ENCODE assay signal across 26 mouse cellular contexts in genomic region chr1:34216456-34216855, GRCm38 (mm10).
A peak's percentile ranks its signal among the peaks of the same experiment; 100 is the strongest.
DNase-seq lines count a peak whose midpoint lies in the region; ATAC-seq lines count a peak whose summit lies in the region.
"Had no signal": no experiment of that assay in that cellular context is flagged by ENCODE, and none has a peak within 500 bp of the region (broad histone marks: within the 10 kb centered on the region; RNA-seq: fewer than 3 reads in every experiment).

No protein-coding gene starts in this region.

- no peak overlapping the region for H3K4me3 ChIP-seq in midbrain, embryonic 11.5 days (ENCODE audit: low read depth, low read length)
- no peak overlapping the region for H3K4me3 ChIP-seq in midbrain, embryonic 15.5 days
- H3K4me3 ChIP-seq: forebrain, embryonic 10.5 days; forebrain, embryonic 13.5 days; heart, embryonic 12.5 days; heart, embryonic 15.5 days; hindbrain, embryonic 12.5 days had no signal

- 29% methylated on average over 2 of the region's 2 CpGs for WGBS in midbrain, embryonic 11.5 days
- 24% methylated on average over 2 of the region's 2 CpGs for WGBS in midbrain, embryonic 15.5 days

- H3K27ac ChIP-seq in midbrain, embryonic 11.5 days (ENCODE audit: low read depth, low read length), result no peak overlapping the region
- H3K27ac ChIP-seq in midbrain, embryonic 15.5 days, result no peak overlapping the region
- H3K27ac ChIP-seq: forebrain, embryonic 10.5 days; forebrain, embryonic 13.5 days; heart, embryonic 15.5 days; hindbrain, embryonic 12.5 days had no signal

- peak; percentile 47; the same call in 1 of the 2 replicates for ATAC-seq in midbrain, embryonic 11.5 days (ENCODE audit: low FRiP score)
- ATAC-seq in midbrain, embryonic 15.5 days (replicated peaks), result no peak
- ATAC-seq: CD4-positive, CD25-positive, alpha-beta regulatory T cell, adult 4 months; forebrain, embryonic 13.5 days; forebrain, embryonic 16.5 days; hindbrain, embryonic 16.5 days; inflammation-experienced regulatory T-cells, adult 6 months; intestine, embryonic 16.5 days had no signal

- DNase-seq in heart, adult 11 months, result peak; percentile 61
- no peak for DNase-seq in heart, adult 9 months (ENCODE audit: low spot score in 2 of 2)
- DNase-seq in midbrain, embryonic 11.5 days (ENCODE audit: low spot score, missing footprints), result no peak
- DNase-seq in retina, embryonic 14.5 days (ENCODE audit: low spot score), result peak; percentile 75
- peak; percentile 80 for DNase-seq in retina, postnatal 1 day
- DNase-seq: adrenal gland, adult 8-10 months; adrenal gland, postnatal 25 days; cerebellum, adult 11-12 months; cerebellum, adult 8-10 months; cerebellum, postnatal 10 days; cerebellum, postnatal 36 days; gastrocnemius, postnatal 10 days; gastrocnemius, postnatal 36 days; heart, postnatal 10 days; heart, postnatal 36 days had no signal

- H3K4me2 ChIP-seq in midbrain, embryonic 11.5 days, result no peak overlapping the region
- no peak overlapping the region for H3K4me2 ChIP-seq in midbrain, embryonic 15.5 days
- H3K4me2 ChIP-seq: forebrain, embryonic 13.5 days; heart, embryonic 12.5 days; heart, embryonic 15.5 days; hindbrain, embryonic 12.5 days had no signal

- no peaks in the 10 kb centered on the region for H3K9me3 ChIP-seq in midbrain, embryonic 11.5 days (ENCODE audit: control insufficient read depth, low read length)
- H3K9me3 ChIP-seq in midbrain, embryonic 15.5 days, result no peaks in the 10 kb centered on the region
- H3K9me3 ChIP-seq: forebrain, embryonic 10.5 days; forebrain, embryonic 13.5 days; heart, embryonic 12.5 days; heart, embryonic 15.5 days; hindbrain, embryonic 12.5 days had no signal

- peaks cover 6% of the 10 kb centered on the region for H3K4me1 ChIP-seq in midbrain, embryonic 11.5 days (ENCODE audit: control insufficient read depth, insufficient read depth, low read length)
- H3K4me1 ChIP-seq in midbrain, embryonic 15.5 days, result peaks cover 4% of the 10 kb centered on the region
- H3K4me1 ChIP-seq: forebrain, embryonic 13.5 days; heart, embryonic 12.5 days; heart, embryonic 15.5 days had no signal

- H3K9ac ChIP-seq in midbrain, embryonic 11.5 days (ENCODE audit: low read length), result no peak overlapping the region
- no peak overlapping the region for H3K9ac ChIP-seq in midbrain, embryonic 15.5 days
- H3K9ac ChIP-seq: forebrain, embryonic 13.5 days; heart, embryonic 12.5 days; heart, embryonic 15.5 days; hindbrain, embryonic 12.5 days had no signal

- H3K27me3 ChIP-seq in midbrain, embryonic 11.5 days (ENCODE audit: control insufficient read depth, insufficient read depth, low read length), result peaks cover 5% of the 10 kb centered on the region; the same call in 1 of the 2 replicates
- no peaks in the 10 kb centered on the region for H3K27me3 ChIP-seq in midbrain, embryonic 15.5 days (replicated peaks)
- H3K27me3 ChIP-seq: forebrain, embryonic 13.5 days; heart, embryonic 12.5 days; heart, embryonic 15.5 days; hindbrain, embryonic 12.5 days had no signal

- no peaks in the 10 kb centered on the region; the same call in 1 of the 2 replicates for H3K36me3 ChIP-seq in midbrain, embryonic 11.5 days (ENCODE audit: control insufficient read depth, insufficient read depth, low read length)
- peaks cover 44% of the 10 kb centered on the region for H3K36me3 ChIP-seq in midbrain, embryonic 15.5 days (replicated peaks)

Comparison
In these comparisons a context has a peak if more than half of its experiments do, and no peak if none do; other contexts are left out.
1. DNase-seq: peak in heart, adult 11 months (single experiment), retina, embryonic 14.5 days (single experiment) and retina, postnatal 1 day (single experiment); none in heart, adult 9 months (0 of 2) and midbrain, embryonic 11.5 days (single experiment).